Mouse (Mus musculus) testis, adult 2 months (tissue): ENCODE results near the gene Kcnj12.

Experiments
- CTCF ChIP-seq: fragments of 200-500 bp; IDR thresholded peaks from 2 replicates; pipeline ENCODE4 v1.5.1; 2012; ENCODE audit warnings: low read depth, mild to moderate bottlenecking, inconsistent platforms, low read length, moderate library complexity; ENCODE audit not compliant: control insufficient read depth, insufficient read depth, insufficient replicate concordance
- POLR2A ChIP-seq: fragments of 200-500 bp; IDR thresholded peaks from 2 replicates; pipeline ENCODE4 v1.6.1; 2012; ENCODE audit warnings: low read depth, mild to moderate bottlenecking, inconsistent platforms, low read length, moderate library complexity; ENCODE audit not compliant: control insufficient read depth

- no peak for TF ChIP-seq CTCF
- no peak for TF ChIP-seq POLR2A
These were observed 2.6 kb downstream of the Kcnj12 start for GRCm38 (mm10) chr11:61024996-61025395.
